ENCODE assay signal across 8 mouse cellular contexts in genomic region chr11:42420634-42421470, GRCm38 (mm10). TPM values are rescaled to one million over a fixed set of nuclear protein-coding genes. Genes with fewer than 3 reads are reported as not detected.
DNase-seq lines count a peak whose midpoint lies in the region; ATAC-seq and TF ChIP-seq lines count a peak whose summit lies in the region.

No protein-coding gene starts in this region.

- TF ChIP-seq POLR2A in brain, embryonic 14.5 days (IDR thresholded peaks at IDR 0.05; ENCODE audit: borderline replicate concordance, extremely low read depth, insufficient read depth, insufficient read length, poor library complexity, severe bottlenecking): no peak

- H3K9me3 ChIP-seq in forebrain, embryonic 11.5 days (ENCODE audit: control insufficient read depth, low read length): no peaks in the 10 kb centered on the region
- no peaks in the 10 kb centered on the region for H3K9me3 ChIP-seq in hindbrain, embryonic 14.5 days (ENCODE audit: control insufficient read depth, low read length)
- H3K9me3 ChIP-seq in midbrain, postnatal 0 days (ENCODE audit: low read length): no peaks in the 10 kb centered on the region

- no peaks in the 10 kb centered on the region for H3K36me3 ChIP-seq in forebrain, embryonic 11.5 days (ENCODE audit: control insufficient read depth, insufficient read depth, low read length)
- H3K36me3 ChIP-seq in hindbrain, embryonic 14.5 days (replicated peaks; ENCODE audit: control insufficient read depth, insufficient read depth): no peaks in the 10 kb centered on the region
- H3K36me3 ChIP-seq in midbrain, postnatal 0 days (ENCODE audit: insufficient read depth, low read length): no peaks in the 10 kb centered on the region

- peak overlapping the region; percentile 84 for H3K4me2 ChIP-seq in forebrain, embryonic 11.5 days (ENCODE audit: low read depth, low read length, severe bottlenecking)
- peak overlapping the region; percentile 84 for H3K4me2 ChIP-seq in hindbrain, embryonic 14.5 days (replicated peaks)
- H3K4me2 ChIP-seq in midbrain, postnatal 0 days (ENCODE audit: low read depth, low read length, poor library complexity, severe bottlenecking): peak overlapping the region; percentile 72

- ATAC-seq in forebrain, embryonic 11.5 days (replicated peaks; ENCODE audit: low FRiP score): peak; percentile 70
- ATAC-seq in hindbrain, embryonic 14.5 days (ENCODE audit: low FRiP score): peak; percentile 67
- peak; percentile 52 for ATAC-seq in midbrain, postnatal 0 days (ENCODE audit: low FRiP score)

- DNase-seq in adrenal gland, adult (ENCODE audit: inconsistent age in 2 of 2, low spot score in 1 of 2): peak; percentile 40 to 78
- DNase-seq in adrenal gland, postnatal 4 days (ENCODE audit: low spot score in 2 of 2): no peak
- DNase-seq in brain, embryonic 14.5 days (ENCODE audit: low read depth): peak; percentile 88
- DNase-seq in forebrain, embryonic 11.5 days (ENCODE audit: low spot score): peak; percentile 80
- DNase-seq in hindbrain, embryonic 14.5 days (ENCODE audit: low spot score): peak; percentile 81
- DNase-seq in left cerebral cortex, postnatal 36 days (ENCODE audit: low spot score in 2 of 2): peak; percentile 69 to 72
- peak; percentile 79 for DNase-seq in midbrain, postnatal 0 days (ENCODE audit: low spot score)
- no peak for DNase-seq in spleen, postnatal 36 days (ENCODE audit: low spot score in 2 of 2)

- intact Hi-C loops in left cerebral cortex, postnatal 36 days (cut with DNase I): loop anchor here (2.0 to 10.0 kb wide), 5 partner anchors 114 to 1646 kb away; partner anchors contain the start of gene Gabra1

- H3K4me3 ChIP-seq in forebrain, embryonic 11.5 days (ENCODE audit: low read depth, low read length): peak overlapping the region; percentile 42
- peak overlapping the region; percentile 57 for H3K4me3 ChIP-seq in hindbrain, embryonic 14.5 days (replicated peaks; ENCODE audit: low read length)
- H3K4me3 ChIP-seq in midbrain, postnatal 0 days (ENCODE audit: low read depth, low read length): peak overlapping the region; percentile 54

- H3K4me1 ChIP-seq in forebrain, embryonic 11.5 days (replicated peaks; ENCODE audit: control insufficient read depth, insufficient read depth, low read length): no peaks in the 10 kb centered on the region
- H3K4me1 ChIP-seq in hindbrain, embryonic 14.5 days (replicated peaks; ENCODE audit: control insufficient read depth, insufficient read depth, low read length): peaks cover 4% of the 10 kb centered on the region; the same call in 1 of the 2 replicates
- no peaks in the 10 kb centered on the region for H3K4me1 ChIP-seq in midbrain, postnatal 0 days (ENCODE audit: insufficient read depth, low read length)

- no peaks in the 10 kb centered on the region for H3K27me3 ChIP-seq in forebrain, embryonic 11.5 days (ENCODE audit: control insufficient read depth, insufficient read depth, low read length)
- no peaks in the 10 kb centered on the region for H3K27me3 ChIP-seq in hindbrain, embryonic 14.5 days (ENCODE audit: control insufficient read depth, insufficient read depth, low read length)
- H3K27me3 ChIP-seq in midbrain, postnatal 0 days (ENCODE audit: insufficient read depth, low read length): no peaks in the 10 kb centered on the region

- under 1% methylated on average over 21 of the region's 21 CpGs for WGBS in forebrain, embryonic 11.5 days
- WGBS in hindbrain, embryonic 14.5 days: 1% methylated on average over 21 of the region's 21 CpGs
- WGBS in midbrain, postnatal 0 days: under 1% methylated on average over 20 of the region's 21 CpGs

- peak overlapping the region; percentile 66 for H3K9ac ChIP-seq in forebrain, embryonic 11.5 days (ENCODE audit: low read length)
- H3K9ac ChIP-seq in hindbrain, embryonic 14.5 days: peak overlapping the region; percentile 70
- peak overlapping the region; percentile 68 for H3K9ac ChIP-seq in midbrain, postnatal 0 days (replicated peaks; ENCODE audit: low read length, poor library complexity, severe bottlenecking)

- H3K27ac ChIP-seq in forebrain, embryonic 11.5 days (ENCODE audit: low read depth, low read length): no peak overlapping the region
- peak overlapping the region; percentile 88 for H3K27ac ChIP-seq in hindbrain, embryonic 14.5 days
- peak overlapping the region; percentile 92 for H3K27ac ChIP-seq in midbrain, postnatal 0 days (ENCODE audit: low read depth, low read length)

- TF ChIP-seq CTCF in brain, embryonic 14.5 days (IDR thresholded peaks at IDR 0.05; ENCODE audit: borderline replicate concordance, extremely low read depth, insufficient read depth, insufficient read length): no peak
- no peak for TF ChIP-seq CTCF in midbrain, postnatal 0 days (IDR thresholded peaks at IDR 0.05)

RNA-seq across cellular contexts. Expression of gene Gabrb2, which starts 1.3 kb away (rescaled TPM):
- total RNA-seq in adrenal gland, postnatal 4 days (2021): 1 to 10 TPM in 1 of 2 experiments, under 1 TPM in 1; 0.98 to 1.2 TPM
- polyA plus RNA-seq in brain, embryonic 14.5 days (2012; rRNA removed): 13.0 and 19.5 TPM in 2 replicates
- 5.6 and 6.7 TPM in 2 replicates for polyA plus RNA-seq in forebrain, embryonic 11.5 days (2014; fragmentation: Nextera tagmentation; extraction: Ambion mirVana)
- polyA plus RNA-seq in hindbrain, embryonic 14.5 days (2014; fragmentation: Nextera tagmentation; extraction: Ambion mirVana): 21.9 and 25.5 TPM in 2 replicates
- 100 to 1,000 TPM; 187 to 190 TPM for total RNA-seq in left cerebral cortex, postnatal 36 days (2021)
- total RNA-seq in midbrain, postnatal 0 days (2014; rRNA removed): 114 and 136 TPM in 2 replicates
- polyA plus RNA-seq in midbrain, postnatal 0 days (2015; fragmentation: Nextera tagmentation; extraction: Ambion mirVana): 35.7 and 36.9 TPM in 2 replicates

Comparison
In these comparisons a context has a peak if more than half of its experiments do, and no peak if none do; other contexts are left out.
1. DNase-seq: peak in adrenal gland, adult (2 of 2), brain, embryonic 14.5 days (single experiment), forebrain, embryonic 11.5 days (single experiment), hindbrain, embryonic 14.5 days (single experiment), left cerebral cortex, postnatal 36 days (2 of 2) and midbrain, postnatal 0 days (single experiment); none in adrenal gland, postnatal 4 days (0 of 2) and spleen, postnatal 36 days (0 of 2).
2. Peak in every context shown above with its lines, with median percentiles within 50 percentile points of each other: ATAC-seq, H3K4me2 ChIP-seq, H3K4me3 ChIP-seq and H3K9ac ChIP-seq.